Mouse (Mus musculus) CH12.LX (cell line): ENCODE measurements around the gene Dusp23.

Source experiments
- BHLHE40 ChIP-seq: IDR thresholded peaks from 2 replicates; pipeline ENCODE4 v1.6.1; 2011; ENCODE audit warnings: mild to moderate bottlenecking, low read depth, low read length, improper control_type of control experiment
- CTCF ChIP-seq, 2 experiments: IDR thresholded peaks in 1 of 2; conservative IDR thresholded peaks in 1 of 2; 2 replicates each; pipeline ENCODE4 v1.5.1; 2011 to 2012; ENCODE audit warnings: low read depth in 2 of 2, low read length in 2 of 2, improper control_type of control experiment in 1 of 2, inconsistent platforms in 1 of 2, mild to moderate bottlenecking in 1 of 2, moderate library complexity in 1 of 2
- MEF2A ChIP-seq: IDR thresholded peaks from 2 replicates; pipeline ENCODE4 v1.6.1; 2014; ENCODE audit warnings: low read depth, mild to moderate bottlenecking, inconsistent platforms, low read length, improper control_type of control experiment, borderline replicate concordance
- NRF1 ChIP-seq: IDR thresholded peaks from 2 replicates; pipeline ENCODE4 v1.6.1; 2014; ENCODE audit warnings: low read depth, mild to moderate bottlenecking, inconsistent platforms, low read length, improper control_type of control experiment, moderate library complexity
- PAX5 ChIP-seq: IDR thresholded peaks from 2 replicates; pipeline ENCODE4 v1.6.1; 2012; ENCODE audit warnings: low read length, inconsistent platforms, mixed read lengths
- POLR2A ChIP-seq: IDR thresholded peaks from 2 replicates; pipeline ENCODE4 v1.6.1; 2011; ENCODE audit warnings: low read depth, mild to moderate bottlenecking, improper control_type of control experiment, low read length
- POLR2AphosphoS2 ChIP-seq: IDR thresholded peaks from 2 replicates; pipeline ENCODE4 v1.6.1; 2011; ENCODE audit warnings: low read depth, low read length, improper control_type of control experiment
- USF1 ChIP-seq: IDR thresholded peaks from 2 replicates; pipeline ENCODE4 v1.6.1; 2014; ENCODE audit warnings: low read depth, mild to moderate bottlenecking, inconsistent platforms, low read length, improper control_type of control experiment
- USF2 ChIP-seq: conservative IDR thresholded peaks from 2 replicates; pipeline ENCODE4 v1.6.1; 2011; ENCODE audit warnings: low read depth, low read length, improper control_type of control experiment

GRCm38 (mm10) chr1:172665457-172665856, 32.7 kb upstream of the Dusp23 start:
- no peak for TF ChIP-seq NRF1
- TF ChIP-seq BHLHE40, result no peak
- no peak for TF ChIP-seq CTCF (conservative IDR thresholded peaks at IDR 0.05 in 1 of 2, IDR thresholded peaks at IDR 0.05 in 1 of 2; ENCODE audit: low read depth in 2 of 2, low read length in 2 of 2)
- TF ChIP-seq USF2, result no peak
- TF ChIP-seq PAX5, result no peak
- TF ChIP-seq POLR2AphosphoS2, result no peak
- TF ChIP-seq USF1, result no peak
- no peak for TF ChIP-seq POLR2A
- TF ChIP-seq MEF2A, result no peak
